Mouse (Mus musculus): Measurements from ENCODE around the gene Gna13.
A peak's percentile ranks its signal among the peaks of the same experiment; 100 is the strongest.

Gna13 gene

DNA sequence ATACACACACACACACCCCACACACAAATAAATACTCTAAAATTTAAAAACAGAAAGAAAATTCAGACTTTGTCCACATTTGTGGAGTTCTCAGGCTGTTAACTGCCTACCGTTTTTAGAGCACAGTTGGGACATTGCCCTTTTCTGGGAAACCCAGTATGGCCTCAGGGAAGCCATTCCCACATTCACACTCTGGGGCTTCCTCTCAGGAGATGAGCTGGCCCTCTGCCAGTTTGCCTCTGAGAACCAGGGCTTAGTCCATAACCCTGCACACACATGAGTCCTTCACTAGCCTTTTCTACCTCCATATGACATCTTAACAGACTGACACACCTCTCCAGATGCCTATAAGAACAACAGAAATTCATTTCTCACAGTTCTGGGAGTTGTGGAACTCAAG lies 60.7 kb downstream of the Gna13 start:
- no peak for DNase-seq (ENCODE audit: low spot score)

DNA sequence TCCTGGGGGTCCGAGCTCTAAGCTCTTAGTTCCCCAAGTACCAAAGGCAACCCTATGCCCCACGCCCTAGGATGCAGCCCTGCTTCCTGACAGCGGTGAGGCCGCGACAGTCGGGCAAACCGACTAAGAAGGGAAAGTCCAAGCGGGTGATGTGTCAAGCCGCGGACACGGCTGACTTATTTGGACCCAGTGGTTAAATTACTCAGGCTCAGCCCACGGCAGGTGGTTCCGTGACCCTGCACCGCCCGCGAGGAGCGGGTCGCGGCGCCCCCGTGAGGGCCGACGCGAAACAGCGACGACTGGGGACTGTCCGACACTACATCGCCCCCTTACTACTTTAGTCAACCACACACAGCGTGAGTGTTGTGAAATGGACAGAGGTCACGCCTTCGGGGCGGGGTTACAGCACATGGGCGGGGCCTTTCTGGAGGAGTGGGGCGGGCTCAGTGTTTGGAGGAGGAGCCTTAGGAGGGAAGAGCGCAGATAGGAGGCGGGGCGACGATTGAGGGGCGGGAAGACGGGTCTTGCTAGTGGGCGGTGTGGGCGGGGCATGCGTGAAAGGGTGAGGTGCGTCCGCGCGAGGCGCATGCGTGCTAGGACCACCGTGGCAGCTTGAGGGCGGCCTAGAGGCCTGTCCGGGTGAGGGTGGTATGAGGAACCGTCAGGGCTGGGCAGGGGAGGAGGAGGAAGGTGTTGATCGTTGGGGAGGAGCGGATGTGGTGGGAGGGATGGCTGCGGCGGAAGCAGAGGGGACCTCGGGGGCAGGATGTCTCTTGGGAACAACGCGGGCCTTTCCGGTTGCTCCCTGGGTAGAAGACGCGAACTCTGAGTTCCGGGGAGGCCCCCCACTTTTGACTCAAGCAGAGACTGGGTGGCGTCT lies 63.0 kb downstream of the Gna13 start, which contains the start of gene Amz2:
Gene Amz2 (plus strand): TSS at position 555 of the 880 bp plus-strand sequence.
- peak; percentile 100 for DNase-seq (ENCODE audit: low spot score)

DNA sequence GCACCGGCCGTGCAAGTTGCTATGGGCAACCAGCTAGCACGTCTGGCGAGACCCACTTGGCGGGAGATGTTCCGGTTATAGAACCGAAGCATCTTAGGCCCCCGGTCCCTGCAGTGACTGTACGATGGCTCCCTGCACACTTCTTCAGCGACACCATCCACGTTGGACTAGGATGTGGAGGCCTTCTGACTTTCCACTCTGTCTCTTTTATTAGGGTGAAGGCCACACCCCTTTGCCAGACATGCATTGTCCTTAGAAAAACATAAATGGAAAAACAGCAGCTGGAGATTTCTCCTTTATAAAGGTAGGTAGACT lies 63.6 kb downstream of the Gna13 start:
- DNase-seq (ENCODE audit: low spot score), result no peak

DNA sequence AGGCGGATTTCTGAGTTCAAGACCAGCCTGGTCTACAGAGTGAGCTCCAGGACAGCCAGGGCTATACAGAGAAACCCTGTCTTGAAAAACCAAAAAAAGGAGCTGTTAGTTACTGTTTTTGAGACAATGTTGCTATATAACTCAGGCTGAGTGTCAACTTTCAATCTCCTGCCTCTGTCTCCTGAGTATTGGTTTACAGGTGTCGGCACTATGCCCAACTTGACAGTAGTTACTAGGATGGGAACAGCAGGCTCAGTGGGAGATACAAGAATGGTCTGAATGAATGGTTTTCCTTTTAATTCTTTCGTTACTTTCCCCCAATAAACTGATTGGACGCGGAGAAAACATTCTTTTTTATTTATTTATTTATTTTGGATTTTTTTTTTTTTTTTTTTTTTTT lies 64.7 kb downstream of the Gna13 start:
- DNase-seq (ENCODE audit: low spot score), result no peak

DNA sequence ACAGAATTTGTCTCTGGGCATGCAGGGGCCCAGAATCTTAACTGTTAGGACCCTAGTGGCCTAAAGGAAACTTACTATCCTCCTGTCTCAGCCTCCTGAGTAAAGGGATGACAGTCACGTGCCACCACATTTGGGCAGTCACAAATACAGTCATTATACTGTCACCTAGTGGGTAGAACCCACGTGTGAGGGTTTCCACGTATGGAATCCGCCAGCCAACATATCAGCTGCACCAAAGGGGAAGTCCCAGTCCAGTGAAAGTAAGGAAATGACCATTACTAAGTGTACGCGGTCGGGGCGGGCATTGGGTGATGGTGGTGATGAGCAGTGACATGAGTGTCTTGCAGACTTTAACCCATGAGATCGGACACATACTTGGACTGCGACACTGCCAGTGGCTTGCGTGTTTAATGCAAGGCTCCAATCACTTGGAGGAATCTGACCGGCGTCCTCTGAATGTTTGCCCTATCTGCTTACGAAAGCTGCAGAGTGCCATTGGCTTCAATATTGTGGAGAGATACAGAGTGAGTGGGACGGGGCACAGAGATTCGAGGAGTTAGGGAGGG lies 71.7 kb downstream of the Gna13 start:
- no peak for DNase-seq (ENCODE audit: low spot score)

DNA sequence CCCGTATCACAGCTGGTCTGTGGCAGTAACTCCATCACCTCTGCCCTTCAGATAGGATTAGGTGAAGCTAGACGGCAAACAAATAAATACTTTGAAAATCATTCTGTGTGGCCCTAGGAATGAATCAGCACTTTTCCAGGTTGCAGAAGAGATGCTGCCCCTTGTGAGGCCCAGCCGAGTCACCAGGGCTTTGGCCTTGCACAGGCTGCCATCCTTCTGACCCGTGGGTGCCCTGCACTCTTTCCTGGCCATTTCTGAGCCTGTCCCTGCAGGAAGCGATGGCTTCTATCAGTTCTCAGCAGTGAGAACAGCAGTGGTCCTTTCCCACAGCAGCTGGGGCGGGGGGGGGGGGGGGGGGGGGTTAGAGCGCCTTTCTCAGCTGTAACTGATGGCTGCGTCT lies 74.3 kb downstream of the Gna13 start:
- no peak for DNase-seq (ENCODE audit: low spot score)

DNA sequence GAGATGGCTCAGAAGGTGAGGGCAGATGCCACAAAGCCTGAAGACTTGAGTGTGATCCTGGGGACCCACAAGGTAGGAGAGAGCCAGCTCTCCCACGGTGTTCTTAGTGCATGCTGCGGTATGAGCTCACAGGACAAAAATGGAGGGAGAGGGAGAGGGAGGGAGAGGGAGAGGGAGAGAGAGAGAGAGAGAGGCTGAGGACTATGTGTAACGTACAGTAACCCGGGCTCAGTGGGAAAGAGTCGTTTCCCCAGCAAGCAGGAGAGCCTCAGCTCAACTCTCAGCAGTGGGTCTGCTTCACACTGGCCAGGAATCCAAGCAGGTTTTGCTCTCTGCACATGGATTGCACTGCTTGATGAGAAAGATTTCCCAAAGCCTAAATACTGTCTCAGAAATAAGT lies 76.6 kb downstream of the Gna13 start:
- DNase-seq (ENCODE audit: low spot score), result no peak

DNA sequence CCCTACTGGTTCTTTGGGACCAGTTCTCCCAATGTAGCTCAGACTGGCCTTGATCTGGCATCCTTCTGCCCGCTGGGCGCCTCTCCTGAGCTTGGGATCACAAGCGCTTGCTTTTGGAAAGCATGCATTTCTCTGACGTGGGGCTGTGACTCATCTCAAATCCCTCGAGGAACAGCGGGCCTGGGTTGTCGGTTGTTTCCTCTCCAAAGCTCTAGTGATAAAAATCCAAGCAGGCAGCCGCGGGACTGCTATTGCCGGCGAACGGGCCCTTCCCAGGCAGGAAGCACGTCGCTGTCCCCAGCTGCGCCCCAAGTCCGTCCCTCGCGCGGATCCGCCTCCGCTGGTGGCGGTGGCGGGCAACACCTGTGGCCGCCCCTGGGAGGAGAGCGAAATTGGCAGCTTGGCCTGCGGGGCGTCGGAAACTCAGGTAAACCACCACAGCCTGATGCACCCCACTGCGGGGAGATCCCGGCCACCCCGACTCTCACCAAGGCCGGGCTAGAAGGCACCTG lies 77.3 kb downstream of the Gna13 start:
- DNase-seq (ENCODE audit: low spot score), result peak; percentile 63

DNA sequence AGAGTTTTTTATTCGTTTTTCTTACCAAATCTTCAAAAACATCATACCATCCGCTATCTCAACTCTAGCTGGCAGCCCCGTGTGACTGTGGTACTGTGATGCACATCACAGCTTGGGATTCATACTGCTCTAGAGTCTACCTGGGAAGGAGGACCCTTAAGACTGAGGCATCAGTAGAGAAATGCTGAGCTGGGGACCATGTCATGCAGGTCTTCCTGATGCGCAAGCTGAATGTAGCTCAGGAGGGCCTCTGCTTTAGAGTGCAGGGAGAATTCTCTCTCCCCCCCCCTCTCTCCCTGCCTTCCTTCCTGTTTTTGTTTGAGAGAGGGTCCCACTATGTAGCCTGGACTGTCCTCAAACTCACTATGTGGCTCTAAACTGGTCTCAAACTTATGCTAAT lies 78.0 kb downstream of the Gna13 start:
- no peak for DNase-seq (ENCODE audit: low spot score)

DNA sequence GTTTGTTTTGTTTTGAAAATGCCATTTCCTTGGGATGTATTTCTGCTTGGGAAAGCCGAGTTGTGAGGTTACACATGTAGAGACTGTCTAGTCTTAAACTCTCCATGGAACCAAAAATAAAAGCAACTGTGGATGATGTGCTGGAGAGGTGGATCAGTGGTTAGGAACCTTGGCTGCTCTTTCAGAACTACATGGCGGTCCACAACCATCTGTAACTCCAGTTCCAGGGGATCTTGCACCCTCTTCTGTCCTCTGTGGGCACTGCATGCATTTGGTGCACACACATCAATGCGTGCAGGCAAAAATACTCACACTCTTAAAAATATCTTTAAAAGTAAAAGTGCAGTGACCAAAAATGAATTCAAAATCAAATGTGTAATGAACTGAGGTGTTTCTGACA lies 78.5 kb downstream of the Gna13 start:
- peak; percentile 70 for DNase-seq (ENCODE audit: low spot score)

DNA sequence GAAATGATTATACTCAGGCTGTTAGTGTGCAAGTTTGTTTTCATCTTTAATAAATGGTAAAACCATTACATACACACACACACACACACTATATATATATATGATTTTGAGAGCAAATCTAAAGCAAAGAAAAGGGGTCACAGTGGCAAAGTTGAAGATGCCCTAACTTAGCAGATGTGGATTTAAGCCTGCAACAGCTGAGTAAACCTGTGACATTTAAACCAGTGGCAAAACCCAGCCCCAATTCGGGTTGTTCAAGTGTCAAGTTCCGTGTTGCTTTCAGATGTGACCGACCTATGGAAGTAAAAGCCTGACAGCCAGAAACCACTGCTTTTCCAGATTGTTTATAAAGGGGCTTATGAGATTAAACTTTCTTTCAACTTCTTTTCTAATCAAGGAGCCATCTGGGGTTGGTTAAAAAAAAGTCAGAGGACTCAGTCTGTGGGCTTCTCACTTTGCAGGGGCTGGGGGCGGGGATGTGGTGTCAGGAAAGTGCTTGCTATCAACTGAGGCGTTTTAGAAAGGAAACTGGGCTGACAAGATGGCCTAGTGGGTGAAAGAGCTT lies 79.6 kb downstream of the Gna13 start:
- no peak for DNase-seq (ENCODE audit: low spot score)

DNA sequence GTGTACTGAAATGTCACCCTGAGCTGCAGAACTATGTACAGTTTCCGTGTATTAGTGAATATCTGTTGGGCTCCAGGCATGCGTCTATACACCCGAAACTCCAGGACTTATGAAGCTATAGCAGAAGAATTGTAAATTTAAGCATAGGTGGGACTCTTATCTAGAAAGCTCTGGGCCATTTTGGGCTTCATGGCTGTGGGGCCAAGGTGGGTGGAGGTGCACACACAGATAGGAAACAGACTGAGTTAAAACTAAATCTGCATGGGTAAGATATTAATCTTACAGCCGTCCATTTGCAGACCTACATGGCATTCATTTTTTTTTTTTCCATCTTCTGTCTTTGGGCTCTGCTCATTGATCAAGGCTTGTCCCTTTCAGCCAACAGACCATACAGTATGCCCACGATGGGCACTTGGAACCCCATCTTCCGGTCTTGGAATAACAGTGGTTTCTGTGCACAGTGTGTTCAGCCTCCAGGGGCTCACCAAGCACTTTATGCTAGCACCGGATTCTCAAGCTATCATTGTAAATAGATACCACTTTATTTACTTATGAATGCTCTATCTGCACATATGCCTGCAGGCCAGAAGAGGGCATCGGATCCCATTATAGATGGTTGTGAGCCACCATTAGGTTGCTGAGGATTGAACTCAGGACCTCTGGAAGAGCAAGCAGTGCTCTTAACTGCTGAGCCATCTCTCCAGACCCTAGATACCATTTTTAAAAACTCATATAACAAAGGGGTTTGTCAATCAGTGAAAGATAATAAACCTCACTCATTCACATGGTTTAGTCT lies 81.0 kb downstream of the Gna13 start:
- DNase-seq (ENCODE audit: low spot score), result no peak

DNA sequence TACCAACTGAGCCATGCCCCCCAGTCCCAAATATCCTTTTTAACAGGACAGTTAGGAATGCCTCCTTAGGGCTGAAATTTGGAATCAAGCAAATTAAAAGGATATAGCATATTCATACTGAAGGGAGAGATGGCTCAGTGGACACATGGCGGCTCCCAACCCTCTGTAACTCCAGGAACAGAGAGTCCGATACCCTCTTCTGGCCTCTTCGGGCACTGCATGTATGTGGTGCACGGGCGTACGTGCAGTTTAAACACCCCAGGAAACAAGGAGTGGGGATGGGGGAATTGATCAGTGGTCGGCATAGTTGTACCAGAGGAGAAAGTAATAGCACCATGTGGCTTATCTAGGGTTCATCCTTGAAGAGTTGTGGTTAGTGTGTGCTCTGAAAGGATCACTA lies 82.0 kb downstream of the Gna13 start:
- peak; percentile 60 for DNase-seq (ENCODE audit: low spot score)

DNA sequence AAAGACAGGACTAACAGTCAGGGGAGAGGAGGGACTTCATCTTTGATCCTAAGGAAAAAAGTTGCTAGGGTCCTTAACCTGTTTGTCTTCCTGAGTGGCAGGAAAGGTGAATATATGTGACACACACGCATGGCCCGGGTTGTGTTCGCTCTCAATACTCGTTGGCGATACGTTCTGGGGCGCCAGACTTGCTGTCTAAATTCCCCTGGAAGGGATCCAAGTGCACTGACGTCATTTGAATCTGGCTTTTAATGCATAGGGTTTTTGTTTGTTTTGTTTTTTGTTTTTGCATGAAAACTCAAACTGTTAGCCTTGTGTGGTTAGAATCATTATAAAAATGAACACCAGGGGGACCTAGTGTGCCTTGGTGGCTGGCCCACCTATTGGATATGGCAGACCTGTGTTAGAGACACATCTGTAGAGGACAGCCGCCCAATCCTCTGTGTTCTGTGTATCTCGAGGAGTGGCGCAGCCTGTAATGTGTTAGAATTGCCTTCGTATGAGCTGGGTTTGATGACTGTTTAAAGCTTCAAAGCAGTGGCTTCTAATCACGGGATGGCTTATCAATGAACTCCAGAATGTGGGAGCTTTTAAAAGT lies 82.9 kb downstream of the Gna13 start:
- DNase-seq (ENCODE audit: low spot score), result peak; percentile 68

Data from embryo, embryonic 10 days (tissue).